Mouse (Mus musculus) midbrain, embryonic 14.5 days (tissue): ENCODE data around the gene Hnrnpf. TPM values are rescaled to one million over a fixed set of nuclear protein-coding genes. Genes with fewer than 3 reads are reported as not detected.

Experiments
- ATAC-seq: fragments of 200-750 bp; cut with Nextera tagmentation; 2 replicates; pipeline ENCODE4 v1.8.0; 2017; ENCODE audit warnings: moderate number of reproducible peaks, moderate library complexity; ENCODE audit not compliant: low FRiP score, low TSS enrichment
- DNase-seq: peaks from one replicate; pipeline ENCODE4 v3.0.0-alpha.2; 2015
- H3K27ac ChIP-seq: fragments of 300-500 bp; sonication (generic); replicated peaks from 2 replicates; pipeline ENCODE4 v1.5.1; 2014; ENCODE audit warnings: mild to moderate bottlenecking, low read depth, low read length, moderate library complexity
- H3K27me3 ChIP-seq: fragments of 300-500 bp; sonication (generic); 2 replicates; pipeline ENCODE4 v1.6.1; 2014; ENCODE audit warnings: low read length, control low read depth, mixed read lengths; ENCODE audit not compliant: control insufficient read depth, insufficient read depth
- H3K36me3 ChIP-seq: fragments of 300-500 bp; sonication (generic); 2 replicates; pipeline ENCODE4 v1.6.1; 2014; ENCODE audit warnings: low read length, control low read depth; ENCODE audit not compliant: control insufficient read depth, insufficient read depth
- H3K4me1 ChIP-seq: fragments of 300-500 bp; sonication (generic); 2 replicates; pipeline ENCODE4 v1.6.1; 2014; ENCODE audit warnings: mild to moderate bottlenecking, antibody characterized with exemption, low read length, control low read depth; ENCODE audit not compliant: control insufficient read depth, insufficient read depth
- H3K4me2 ChIP-seq: fragments of 300-500 bp; sonication (generic); 2 replicates; pipeline ENCODE4 v1.6.1; 2014; ENCODE audit warnings: mild to moderate bottlenecking, low read length, moderate library complexity
- H3K4me3 ChIP-seq: fragments of 300-500 bp; sonication (generic); replicated peaks from 2 replicates; pipeline ENCODE4 v1.5.1; 2014; ENCODE audit warnings: low read depth, low read length
- H3K9ac ChIP-seq: fragments of 300-500 bp; sonication (generic); replicated peaks from 2 replicates; pipeline ENCODE4 v1.6.1; 2014; ENCODE audit warnings: mild to moderate bottlenecking, low read length, moderate library complexity
- H3K9me3 ChIP-seq: fragments of 300-500 bp; sonication (generic); 2 replicates; pipeline ENCODE4 v1.6.1; 2016; ENCODE audit warnings: low read length, control low read depth, mixed read lengths; ENCODE audit not compliant: control insufficient read depth
- WGBS: fragments of 180-500 bp; shearing (Covaris S2); extraction: QIAGEN DNeasy Blood & Tissue Kit; methylation state at CpG from one replicate; pipeline ENCODE4 v1.1.7; 2014; 5-methylcytosine and 5-hydroxymethylcytosine counted together
- polyA plus RNA-seq: library from polyadenylated mRNA; unstranded; fragments of >200 nt; fragmentation: Nextera tagmentation; extraction: Ambion mirVana; gene quantifications from 2 replicates; pipeline ENCODE4 v1.2.1, GENCODE M21; 2014

Hnrnpf gene
- polyA plus RNA-seq, 1 experiment from 2014 or later: 312 TPM

GRCm38 (mm10) chr6:117901510-117902402 lies 1.6 kb downstream of the Hnrnpf start:
- H3K36me3 ChIP-seq: no peaks in the 10 kb centered on the region
- no peak overlapping the region for H3K9ac ChIP-seq
- H3K4me3 ChIP-seq: no peak overlapping the region
- H3K27me3 ChIP-seq: no peaks in the 10 kb centered on the region
- no peaks in the 10 kb centered on the region for H3K9me3 ChIP-seq
- DNase-seq: no peak
- 77% methylated on average over 9 of the region's 9 CpGs for WGBS
- H3K27ac ChIP-seq: no peak overlapping the region
- no peak for ATAC-seq
- H3K4me2 ChIP-seq: no peak overlapping the region
- H3K4me1 ChIP-seq: peaks cover 6% of the 10 kb centered on the region; the same call in 1 of the 2 replicates

- Histone ChIP-seq H3K9ac (no peak overlapping the region), H3K27ac (no peak overlapping the region), H3K4me2 (no peak overlapping the region), H3K27me3 (no peaks in the 10 kb centered on the region), H3K36me3 (no peaks in the 10 kb centered on the region), H3K4me3 (no peak overlapping the region), H3K9me3 (no peaks in the 10 kb centered on the region), H3K4me1 (peaks cover 6% of the 10 kb centered on the region; the same call in 1 of the 2 replicates)
- ATAC-seq (no peak), DNase-seq (no peak)
- 83% methylated on average over 4 of the region's 4 CpGs for WGBS
Measured at GRCm38 (mm10) chr6:117902556-117902955, 2.4 kb downstream of the Hnrnpf start.

DNA sequence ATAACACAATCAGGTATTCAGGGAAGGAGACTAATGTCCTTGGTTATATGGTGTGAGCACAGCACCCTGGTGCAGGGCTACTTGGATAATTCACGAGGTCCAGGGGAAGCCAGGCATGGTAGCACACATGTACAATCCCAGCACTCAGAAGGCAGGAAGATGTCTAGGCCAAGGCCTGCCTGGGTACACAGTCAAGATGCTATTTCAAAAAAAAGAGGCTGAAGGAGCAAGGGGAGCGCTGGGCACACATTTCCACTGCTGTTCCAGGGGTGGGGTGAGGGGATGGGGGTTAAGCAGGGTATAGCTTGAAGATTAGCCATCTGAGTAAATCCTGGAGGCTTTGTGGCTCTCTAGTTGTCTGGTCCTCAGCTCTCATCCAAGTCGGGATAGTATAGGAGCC lies 3.7 kb downstream of the Hnrnpf start:
- no peaks in the 10 kb centered on the region for H3K36me3 ChIP-seq
- no peak overlapping the region for H3K27ac ChIP-seq
- no peak overlapping the region for H3K4me2 ChIP-seq
- H3K4me1 ChIP-seq: peaks cover 17% of the 10 kb centered on the region
- H3K27me3 ChIP-seq: no peaks in the 10 kb centered on the region
- no peaks in the 10 kb centered on the region for H3K9me3 ChIP-seq
- 78% methylated on average over 3 of the region's 3 CpGs for WGBS
- ATAC-seq: no peak
- no peak overlapping the region for H3K9ac ChIP-seq
- H3K4me3 ChIP-seq: no peak overlapping the region
- DNase-seq: no peak

DNA sequence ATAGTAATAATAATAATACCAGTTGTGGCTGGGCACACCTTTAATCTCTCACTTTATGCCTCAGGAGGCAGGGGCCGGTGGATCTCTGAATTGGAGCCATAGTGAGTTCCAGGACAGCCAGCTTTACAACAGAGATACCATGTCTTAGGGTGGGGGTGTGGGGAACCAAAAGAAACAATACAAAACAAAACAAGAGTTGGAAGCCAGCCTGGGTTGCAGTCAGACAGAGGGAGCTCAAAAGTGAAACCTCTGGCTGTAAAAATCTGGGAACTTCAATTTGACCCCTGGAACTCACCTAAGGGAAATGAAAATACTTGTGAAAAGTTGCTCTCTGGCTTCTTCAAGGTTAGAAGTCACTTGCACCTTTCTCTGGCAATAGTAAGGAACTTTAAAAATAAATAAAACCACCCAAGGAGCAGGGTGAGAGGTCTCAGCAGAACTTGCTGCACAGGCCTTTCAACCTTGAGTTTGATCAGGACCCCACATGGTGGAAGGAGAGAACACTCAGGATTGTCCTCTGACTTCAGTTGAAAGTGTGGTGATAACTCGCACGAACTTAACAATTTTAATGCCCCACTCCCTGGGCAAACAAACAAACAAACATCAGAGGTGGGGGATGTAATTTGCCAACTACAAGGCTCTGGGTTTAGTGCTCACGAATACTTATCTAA lies 5.3 kb downstream of the Hnrnpf start:
- Histone ChIP-seq H3K36me3 (no peaks in the 10 kb centered on the region), H3K9me3 (no peaks in the 10 kb centered on the region), H3K4me2 (peak overlapping the region; percentile 99), H3K4me1 (peaks cover 20% of the 10 kb centered on the region), H3K4me3 (peak overlapping the region; percentile 98), H3K9ac (peak overlapping the region; percentile 53; the same call in 1 of the 2 replicates), H3K27me3 (no peaks in the 10 kb centered on the region), H3K27ac (no peak overlapping the region)
- ATAC-seq (no peak), DNase-seq (no peak)
- 26% methylated on average over 4 of the region's 4 CpGs for WGBS

- under 1% methylated on average over 25 of the region's 25 CpGs for WGBS
- peaks cover 20% of the 10 kb centered on the region for H3K4me1 ChIP-seq
- H3K9ac ChIP-seq: peak overlapping the region; percentile 53
- H3K27ac ChIP-seq: peak overlapping the region; percentile 70
- H3K27me3 ChIP-seq: no peaks in the 10 kb centered on the region
- peak overlapping the region; percentile 98 for H3K4me3 ChIP-seq
- H3K9me3 ChIP-seq: no peaks in the 10 kb centered on the region
- peak overlapping the region; percentile 99 for H3K4me2 ChIP-seq
- DNase-seq (peak; percentile 85), ATAC-seq (peak; percentile 35)
- no peaks in the 10 kb centered on the region for H3K36me3 ChIP-seq
Measured at GRCm38 (mm10) chr6:117906015-117906531, 5.9 kb downstream of the Hnrnpf start.

- ATAC-seq (peak; percentile 99), DNase-seq (peak; percentile 99)
- H3K27ac ChIP-seq: peak overlapping the region; percentile 90
- peak overlapping the region; percentile 99 for H3K4me2 ChIP-seq
- WGBS: under 1% methylated on average over 65 of the region's 68 CpGs
- no peaks in the 10 kb centered on the region for H3K27me3 ChIP-seq
- H3K36me3 ChIP-seq: no peaks in the 10 kb centered on the region
- no peaks in the 10 kb centered on the region for H3K9me3 ChIP-seq
- H3K4me1 ChIP-seq: peaks cover 20% of the 10 kb centered on the region
- H3K9ac ChIP-seq: peak overlapping the region; percentile 86
- H3K4me3 ChIP-seq: peak overlapping the region; percentile 98
Measured at GRCm38 (mm10) chr6:117906590-117907271, 6.6 kb downstream of the Hnrnpf start.

- peak overlapping the region; percentile 99 for H3K4me2 ChIP-seq
- under 1% methylated on average over 62 of the region's 77 CpGs for WGBS
Measured at GRCm38 (mm10) chr6:117907301-117907978, 7.3 kb downstream of the Hnrnpf start.

DNA sequence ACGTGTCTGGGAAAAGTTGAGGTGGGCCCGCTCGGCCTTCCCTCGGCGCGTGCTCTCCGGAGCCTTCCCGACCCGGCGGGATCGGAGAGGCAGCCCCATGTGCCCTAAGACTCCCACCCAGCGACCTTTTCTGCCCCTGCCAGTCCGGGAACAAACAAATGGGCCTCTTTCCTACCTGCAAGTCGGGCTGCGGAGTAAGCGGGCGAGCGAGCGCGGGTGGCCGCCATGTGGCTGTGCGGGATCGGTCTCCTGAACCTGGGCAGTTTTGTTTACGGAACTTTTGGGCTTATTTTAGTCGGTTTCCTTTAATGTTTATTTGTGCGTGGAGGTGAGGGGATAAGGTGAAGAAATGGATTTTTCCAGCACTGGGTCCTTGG lies 7.8 kb downstream of the Hnrnpf start:
- Histone ChIP-seq H3K9me3 (no peaks in the 10 kb centered on the region), H3K27ac (no peak overlapping the region), H3K4me3 (peak overlapping the region; percentile 98), H3K4me1 (peaks cover 20% of the 10 kb centered on the region), H3K4me2 (peak overlapping the region; percentile 99), H3K27me3 (no peaks in the 10 kb centered on the region), H3K36me3 (no peaks in the 10 kb centered on the region), H3K9ac (peak overlapping the region; percentile 86)
- ATAC-seq: no peak
- DNase-seq: no peak
- WGBS: under 1% methylated on average over 26 of the region's 26 CpGs

More at GRCm38 (mm10) chr6:117907301-117907978, 7.3 kb downstream of the Hnrnpf start:
- peak; percentile 38 for ATAC-seq
- H3K4me3 ChIP-seq: peak overlapping the region; percentile 98
- peak overlapping the region; percentile 90 for H3K27ac ChIP-seq
- peaks cover 20% of the 10 kb centered on the region for H3K4me1 ChIP-seq
- no peaks in the 10 kb centered on the region for H3K27me3 ChIP-seq
- peak; percentile 82 for DNase-seq
- H3K36me3 ChIP-seq: no peaks in the 10 kb centered on the region
- peak overlapping the region; percentile 86 for H3K9ac ChIP-seq
- no peaks in the 10 kb centered on the region for H3K9me3 ChIP-seq
